Mouse (Mus musculus): ENCODE measurements around the gene Ndufaf2. TPM values are rescaled to one million over a fixed set of nuclear protein-coding genes. Genes with fewer than 3 reads are reported as not detected.

Gene Ndufaf2
- polyA plus RNA-seq, 1 experiment: 0.84 TPM

GRCm38 (mm10) chr13:108069151-108069550 lies 89.3 kb downstream of the Ndufaf2 start:
- H3K4me3 ChIP-seq (ENCODE audit: low read depth, low read length): no peak overlapping the region
- WGBS: 73% methylated on average over 4 of the region's 4 CpGs
- no peaks in the 10 kb centered on the region for H3K4me1 ChIP-seq (ENCODE audit: control insufficient read depth, insufficient read depth, insufficient read length, low read length)
- no peak for TF ChIP-seq CTCF (IDR thresholded peaks at IDR 0.05; ENCODE audit: extremely low read depth, insufficient read length, insufficient replicate concordance, low read depth, low read length)
- no peak for TF ChIP-seq POLR2A (IDR thresholded peaks at IDR 0.05; ENCODE audit: low read depth, low read length)
- no peaks in the 10 kb centered on the region for H3K27me3 ChIP-seq (ENCODE audit: control insufficient read depth, insufficient read depth, low read length)
- H3K27ac ChIP-seq (ENCODE audit: insufficient read depth, low read depth, low read length): no peak overlapping the region
- H3K36me3 ChIP-seq (ENCODE audit: control insufficient read depth, insufficient read depth, low read length): no peaks in the 10 kb centered on the region

GRCm38 (mm10) chr13:108066021-108066420 lies 92.4 kb downstream of the Ndufaf2 start:
- no peaks in the 10 kb centered on the region for H3K27me3 ChIP-seq (ENCODE audit: control insufficient read depth, insufficient read depth, low read length)
- WGBS: 68% methylated on average over 2 of the region's 2 CpGs
- H3K4me3 ChIP-seq (ENCODE audit: low read depth, low read length): no peak overlapping the region
- no peak overlapping the region for H3K27ac ChIP-seq (ENCODE audit: insufficient read depth, low read depth, low read length)
- no peaks in the 10 kb centered on the region for H3K36me3 ChIP-seq (ENCODE audit: control insufficient read depth, insufficient read depth, low read length)
- no peak for TF ChIP-seq CTCF (IDR thresholded peaks at IDR 0.05; ENCODE audit: extremely low read depth, insufficient read length, insufficient replicate concordance, low read depth, low read length)
- no peak for TF ChIP-seq POLR2A (IDR thresholded peaks at IDR 0.05; ENCODE audit: low read depth, low read length)
- no peaks in the 10 kb centered on the region for H3K4me1 ChIP-seq (ENCODE audit: control insufficient read depth, insufficient read depth, insufficient read length, low read length)

GRCm38 (mm10) chr13:108064331-108064730 lies 94.1 kb downstream of the Ndufaf2 start:
- Histone ChIP-seq H3K27me3 (ENCODE audit: control insufficient read depth, insufficient read depth, low read length) (no peaks in the 10 kb centered on the region), H3K36me3 (ENCODE audit: control insufficient read depth, insufficient read depth, low read length) (no peaks in the 10 kb centered on the region), H3K27ac (ENCODE audit: insufficient read depth, low read depth, low read length) (no peak overlapping the region), H3K4me3 (ENCODE audit: low read depth, low read length) (no peak overlapping the region), H3K4me1 (ENCODE audit: control insufficient read depth, insufficient read depth, insufficient read length, low read length) (no peaks in the 10 kb centered on the region)
- 85% methylated on average over 6 of the region's 6 CpGs for WGBS
- TF ChIP-seq POLR2A (IDR thresholded peaks at IDR 0.05; ENCODE audit: low read depth, low read length): no peak
- TF ChIP-seq CTCF (IDR thresholded peaks at IDR 0.05; ENCODE audit: extremely low read depth, insufficient read length, insufficient replicate concordance, low read depth, low read length): no peak

GRCm38 (mm10) chr13:108063374-108064134 lies 94.9 kb downstream of the Ndufaf2 start:
- H3K27ac ChIP-seq (ENCODE audit: insufficient read depth, low read depth, low read length): no peak overlapping the region
- H3K36me3 ChIP-seq (ENCODE audit: control insufficient read depth, insufficient read depth, low read length): no peaks in the 10 kb centered on the region
- TF ChIP-seq POLR2A (IDR thresholded peaks at IDR 0.05; ENCODE audit: low read depth, low read length): no peak
- TF ChIP-seq CTCF (IDR thresholded peaks at IDR 0.05; ENCODE audit: extremely low read depth, insufficient read length, insufficient replicate concordance, low read depth, low read length): no peak
- H3K4me3 ChIP-seq (ENCODE audit: low read depth, low read length): no peak overlapping the region
- H3K4me1 ChIP-seq (ENCODE audit: control insufficient read depth, insufficient read depth, insufficient read length, low read length): no peaks in the 10 kb centered on the region
- no peaks in the 10 kb centered on the region for H3K27me3 ChIP-seq (ENCODE audit: control insufficient read depth, insufficient read depth, low read length)
- 87% methylated on average over 11 of the region's 11 CpGs for WGBS

GRCm38 (mm10) chr13:108062900-108063299 lies 95.5 kb downstream of the Ndufaf2 start:
- WGBS: 71% methylated on average over 5 of the region's 5 CpGs
- Histone ChIP-seq H3K27me3 (ENCODE audit: control insufficient read depth, insufficient read depth, low read length) (no peaks in the 10 kb centered on the region), H3K4me3 (ENCODE audit: low read depth, low read length) (no peak overlapping the region), H3K27ac (ENCODE audit: insufficient read depth, low read depth, low read length) (no peak overlapping the region), H3K4me1 (ENCODE audit: control insufficient read depth, insufficient read depth, insufficient read length, low read length) (no peaks in the 10 kb centered on the region), H3K36me3 (ENCODE audit: control insufficient read depth, insufficient read depth, low read length) (no peaks in the 10 kb centered on the region)
- TF ChIP-seq POLR2A (IDR thresholded peaks at IDR 0.05; ENCODE audit: low read depth, low read length) (no peak), CTCF (IDR thresholded peaks at IDR 0.05; ENCODE audit: extremely low read depth, insufficient read length, insufficient replicate concordance, low read depth, low read length) (no peak)

GRCm38 (mm10) chr13:108060936-108061578 lies 97.4 kb downstream of the Ndufaf2 start:
- Histone ChIP-seq H3K4me1 (ENCODE audit: control insufficient read depth, insufficient read depth, insufficient read length, low read length) (no peaks in the 10 kb centered on the region), H3K36me3 (ENCODE audit: control insufficient read depth, insufficient read depth, low read length) (no peaks in the 10 kb centered on the region), H3K27me3 (ENCODE audit: control insufficient read depth, insufficient read depth, low read length) (no peaks in the 10 kb centered on the region), H3K27ac (ENCODE audit: insufficient read depth, low read depth, low read length) (no peak overlapping the region), H3K4me3 (ENCODE audit: low read depth, low read length) (no peak overlapping the region)
- no peak for TF ChIP-seq POLR2A (IDR thresholded peaks at IDR 0.05; ENCODE audit: low read depth, low read length)
- TF ChIP-seq CTCF (IDR thresholded peaks at IDR 0.05; ENCODE audit: extremely low read depth, insufficient read length, insufficient replicate concordance, low read depth, low read length): no peak
- WGBS: 71% methylated on average over 8 of the region's 8 CpGs

- Histone ChIP-seq H3K27ac (ENCODE audit: insufficient read depth, low read depth, low read length) (no peak overlapping the region), H3K36me3 (ENCODE audit: control insufficient read depth, insufficient read depth, low read length) (no peaks in the 10 kb centered on the region), H3K4me1 (ENCODE audit: control insufficient read depth, insufficient read depth, insufficient read length, low read length) (no peaks in the 10 kb centered on the region), H3K27me3 (ENCODE audit: control insufficient read depth, insufficient read depth, low read length) (no peaks in the 10 kb centered on the region), H3K4me3 (ENCODE audit: low read depth, low read length) (no peak overlapping the region)
- no peak for TF ChIP-seq CTCF (IDR thresholded peaks at IDR 0.05; ENCODE audit: extremely low read depth, insufficient read length, insufficient replicate concordance, low read depth, low read length)
- WGBS: 39% methylated on average over 7 of the region's 7 CpGs
Observed at GRCm38 (mm10) chr13:108060286-108060885, 98.0 kb downstream of the Ndufaf2 start.

Data from small intestine, adult 2 months (tissue).